Mouse (Mus musculus): Measurements from ENCODE around the gene Tbc1d23.

- no peak for TF ChIP-seq CTCF (IDR thresholded peaks at IDR 0.05; ENCODE audit: control insufficient read depth, insufficient read depth, low read length)
- no peak for TF ChIP-seq POLR2A (IDR thresholded peaks at IDR 0.05; ENCODE audit: borderline replicate concordance, control insufficient read depth, low read depth, low read length)
Observed at GRCm38 (mm10) chr16:57155899-57156298, 75.4 kb downstream of the Tbc1d23 start.

Measured in bone marrow, adult 2 months (tissue).